Mouse (Mus musculus) yolk sac, embryonic 10.5 days (tissue): ENCODE results near the gene Atrn.
"Not testable (repeated sequence)": the region's sequence is repeated elsewhere in the genome, so short reads cannot be mapped to it uniquely, and the experiment has no call there.

ENCODE experiments used
- DNase-seq: peaks from one replicate; pipeline ENCODE4 v3.0.0-alpha.2; 2017; ENCODE audit warnings: low spot score

Atrn gene

GRCm38 (mm10) chr2:130961851-130962250 lies 55.6 kb downstream of the Atrn start:
- peak; percentile 24 for DNase-seq

GRCm38 (mm10) chr2:130965042-130965441 lies 58.7 kb downstream of the Atrn start:
- DNase-seq, result peak; percentile 68

- DNase-seq, result no peak
These were observed 64.7 kb downstream of the Atrn start for GRCm38 (mm10) chr2:130971030-130971429.

- DNase-seq, result no peak
These were observed 66.1 kb downstream of the Atrn start for GRCm38 (mm10) chr2:130972386-130972785.

GRCm38 (mm10) chr2:130974928-130975327 lies 68.6 kb downstream of the Atrn start:
- peak; percentile 26 for DNase-seq

- DNase-seq, result peak; percentile 13
These were observed 71.3 kb downstream of the Atrn start for GRCm38 (mm10) chr2:130977589-130977988.

- no peak for DNase-seq
These were observed 72.0 kb downstream of the Atrn start for GRCm38 (mm10) chr2:130978058-130978847.

- no peak for DNase-seq
These were observed 72.8 kb downstream of the Atrn start for GRCm38 (mm10) chr2:130979138-130979537.

- DNase-seq, result no peak
These were observed 86.5 kb downstream of the Atrn start for GRCm38 (mm10) chr2:130992818-130993217.

- no peak for DNase-seq
These were observed 102.8 kb downstream of the Atrn start for GRCm38 (mm10) chr2:131009123-131009522.

GRCm38 (mm10) chr2:131010566-131010965 lies 104.3 kb downstream of the Atrn start:
- DNase-seq, result no peak

GRCm38 (mm10) chr2:131025230-131025629 lies 118.9 kb downstream of the Atrn start:
- DNase-seq, result no peak

GRCm38 (mm10) chr2:131026941-131027340 lies 120.6 kb downstream of the Atrn start:
- no peak for DNase-seq

- peak; percentile 76 for DNase-seq
These were observed 123.0 kb downstream of the Atrn start for GRCm38 (mm10) chr2:131029065-131029935.

- DNase-seq, result no peak
These were observed 124.3 kb downstream of the Atrn start for GRCm38 (mm10) chr2:131030561-131030960.

- no peak for DNase-seq
These were observed 124.7 kb downstream of the Atrn start for GRCm38 (mm10) chr2:131030998-131031397.

GRCm38 (mm10) chr2:131031406-131031805 lies 125.1 kb downstream of the Atrn start:
- DNase-seq, result not testable (repeated sequence)

- DNase-seq, result no peak
These were observed 130.0 kb downstream of the Atrn start for GRCm38 (mm10) chr2:131036343-131036742.

GRCm38 (mm10) chr2:131036757-131037156 lies 130.5 kb downstream of the Atrn start:
- DNase-seq, result no peak

GRCm38 (mm10) chr2:131037226-131037990 lies 131.1 kb downstream of the Atrn start:
- DNase-seq, result no peak

GRCm38 (mm10) chr2:131038197-131038596 lies 131.9 kb downstream of the Atrn start:
- no peak for DNase-seq

- DNase-seq, result no peak
These were observed 132.4 kb downstream of the Atrn start for GRCm38 (mm10) chr2:131038675-131039074.
